Mouse (Mus musculus) G1E (cell line): ENCODE measurements at regions not wholly inside any gene's neighbourhood (a gene's known extent, or its start where the extent isn't known, plus 50 kb on each side); places are given as distances from the start of the nearest gene placed in this dataset.

Experiments
- CTCF ChIP-seq: IDR thresholded peaks from 2 replicates; pipeline ENCODE4 v1.5.1; 2012; ENCODE audit warnings: low read depth, low read length, inconsistent platforms, mixed read lengths
- GATA1 ChIP-seq: IDR thresholded peaks from 2 replicates; pipeline ENCODE4 v1.6.1; 2012; ENCODE audit warnings: borderline replicate concordance, low read length, inconsistent platforms, mixed read lengths
- GATA2 ChIP-seq: IDR thresholded peaks from 2 replicates; pipeline ENCODE4 v1.6.1; 2012; ENCODE audit warnings: low read depth, low read length, inconsistent platforms, borderline replicate concordance
- POLR2AphosphoS5 ChIP-seq: IDR thresholded peaks from 2 replicates; pipeline ENCODE4 v1.6.1; 2012; ENCODE audit warnings: low read depth, low read length, inconsistent platforms; ENCODE audit not compliant: insufficient replicate concordance
- TAL1 ChIP-seq: conservative IDR thresholded peaks from 2 replicates; pipeline ENCODE4 v1.6.1; 2012; ENCODE audit warnings: low read depth, low read length, inconsistent platforms, mixed read lengths

- TF ChIP-seq CTCF (no peak), TAL1 (no peak), GATA1 (no peak), GATA2 (no peak), POLR2AphosphoS5 (no peak)
These were observed 454.5 kb upstream of the Sphkap start for GRCm38 (mm10) chr1:83862541-83862940.
